Comparison of ENCODE assay signal across 20 mouse cellular contexts in genomic region chr6:143494886-143495285, GRCm38 (mm10).
DNase-seq lines count a peak whose midpoint lies in the region; ATAC-seq and TF ChIP-seq lines count a peak whose summit lies in the region.
"Had no signal": no experiment of that assay in that cellular context is flagged by ENCODE, and none has a peak within 500 bp of the region (broad histone marks: within the 10 kb centered on the region; RNA-seq: fewer than 3 reads in every experiment).

No protein-coding gene starts in this region.

- no peak for TF ChIP-seq CTCF in liver, postnatal 0 days (IDR thresholded peaks at IDR 0.05; ENCODE audit: low read depth)
- no peak for TF ChIP-seq CTCF in C2C12 (IDR thresholded peaks at IDR 0.05; ENCODE audit: control insufficient read depth, insufficient read depth, insufficient read length)
- no peak for TF ChIP-seq CTCF in hindbrain, postnatal 0 days (IDR thresholded peaks at IDR 0.05; ENCODE audit: low read depth)

- H3K4me1 ChIP-seq in kidney, embryonic 15.5 days: peaks cover 5% of the 10 kb centered on the region; the same call in 1 of the 2 replicates
- no peaks in the 10 kb centered on the region for H3K4me1 ChIP-seq in liver, postnatal 0 days (ENCODE audit: insufficient read depth)
- H3K4me1 ChIP-seq in liver, embryonic 12.5 days: no peaks in the 10 kb centered on the region
- H3K4me1 ChIP-seq in hindbrain, postnatal 0 days (ENCODE audit: insufficient read depth, low read length): no peaks in the 10 kb centered on the region

- no peak for DNase-seq in kidney, postnatal 14 days
- DNase-seq in liver, postnatal 0 days: no peak
- DNase-seq in adrenal gland, postnatal 14 days: no peak
- DNase-seq in hindbrain, postnatal 0 days (ENCODE audit: low spot score): no peak
- DNase-seq: adrenal gland, postnatal 10 days; B cell, adult 2 months; cerebellum, adult 11-12 months; cerebellum, adult 9-11 months; cerebellum, postnatal 36 days; forebrain, postnatal 0 days; gastrocnemius, postnatal 14 days; heart, postnatal 4 days had no signal

- H3K27me3 ChIP-seq in kidney, embryonic 15.5 days: no peaks in the 10 kb centered on the region
- no peaks in the 10 kb centered on the region for H3K27me3 ChIP-seq in liver, postnatal 0 days (ENCODE audit: insufficient read depth, low read length)
- no peaks in the 10 kb centered on the region for H3K27me3 ChIP-seq in liver, embryonic 12.5 days (replicated peaks)
- no peaks in the 10 kb centered on the region for H3K27me3 ChIP-seq in C2C12 (ENCODE audit: control insufficient read depth, insufficient read depth, insufficient read length)
- no peaks in the 10 kb centered on the region for H3K27me3 ChIP-seq in hindbrain, postnatal 0 days (ENCODE audit: insufficient read depth, low read length)
- H3K27me3 ChIP-seq: forebrain, embryonic 13.5 days; heart, embryonic 13.5 days; hindbrain, embryonic 12.5 days had no signal

- H3K9ac ChIP-seq in kidney, embryonic 15.5 days: no peak overlapping the region
- H3K9ac ChIP-seq in liver, postnatal 0 days (replicated peaks): no peak overlapping the region
- H3K9ac ChIP-seq in liver, embryonic 12.5 days: no peak overlapping the region
- no peak overlapping the region for H3K9ac ChIP-seq in hindbrain, postnatal 0 days (replicated peaks; ENCODE audit: low read length)
- H3K9ac ChIP-seq: forebrain, embryonic 13.5 days; forebrain, postnatal 0 days; heart, embryonic 13.5 days; hindbrain, embryonic 12.5 days had no signal

- H3K9me3 ChIP-seq in kidney, embryonic 15.5 days (replicated peaks): no peaks in the 10 kb centered on the region
- H3K9me3 ChIP-seq in liver, postnatal 0 days (ENCODE audit: low read length): no peaks in the 10 kb centered on the region
- peaks cover 32% of the 10 kb centered on the region for H3K9me3 ChIP-seq in liver, embryonic 12.5 days (replicated peaks)
- H3K9me3 ChIP-seq in hindbrain, postnatal 0 days (ENCODE audit: low read length): no peaks in the 10 kb centered on the region
- H3K9me3 ChIP-seq: forebrain, embryonic 13.5 days had no signal

- H3K27ac ChIP-seq in kidney, embryonic 15.5 days: no peak overlapping the region
- no peak overlapping the region for H3K27ac ChIP-seq in liver, postnatal 0 days (ENCODE audit: low read depth)
- no peak overlapping the region for H3K27ac ChIP-seq in liver, embryonic 12.5 days
- no peak overlapping the region for H3K27ac ChIP-seq in hindbrain, postnatal 0 days
- H3K27ac ChIP-seq: forebrain, embryonic 13.5 days; heart, embryonic 13.5 days; hindbrain, embryonic 12.5 days had no signal

- H3K4me2 ChIP-seq in kidney, embryonic 15.5 days: no peak overlapping the region
- no peak overlapping the region for H3K4me2 ChIP-seq in liver, postnatal 0 days (ENCODE audit: low read depth, low read length)
- H3K4me2 ChIP-seq in liver, embryonic 12.5 days: no peak overlapping the region
- no peak overlapping the region for H3K4me2 ChIP-seq in hindbrain, postnatal 0 days (ENCODE audit: low read depth, low read length)
- H3K4me2 ChIP-seq: forebrain, embryonic 13.5 days; heart, embryonic 13.5 days; hindbrain, embryonic 12.5 days had no signal

- no peaks in the 10 kb centered on the region for H3K79me2 ChIP-seq in C2C12 (ENCODE audit: control insufficient read depth, insufficient read depth)

- no peak overlapping the region for H3ac ChIP-seq in C2C12 (ENCODE audit: control insufficient read depth, insufficient read length, low read depth)

- 39% methylated on average over 7 of the region's 7 CpGs for WGBS in kidney, embryonic 15.5 days
- WGBS in liver, postnatal 0 days (ENCODE audit: insufficient replicate concordance): 45% methylated on average over 7 of the region's 7 CpGs
- WGBS in liver, embryonic 12.5 days (ENCODE audit: insufficient replicate concordance): 54% methylated on average over 7 of the region's 7 CpGs
- WGBS in hindbrain, postnatal 0 days: 68% methylated on average over 7 of the region's 7 CpGs

- no peak overlapping the region for H3K4me3 ChIP-seq in kidney, embryonic 15.5 days (replicated peaks)
- no peak overlapping the region for H3K4me3 ChIP-seq in liver, postnatal 0 days (ENCODE audit: low read depth, low read length)
- H3K4me3 ChIP-seq in liver, embryonic 12.5 days: no peak overlapping the region
- H3K4me3 ChIP-seq in C2C12 (ENCODE audit: insufficient read depth, poor library complexity, severe bottlenecking): no peak overlapping the region
- no peak overlapping the region for H3K4me3 ChIP-seq in hindbrain, postnatal 0 days (ENCODE audit: low read length)
- H3K4me3 ChIP-seq: forebrain, embryonic 13.5 days; heart, embryonic 13.5 days; hindbrain, embryonic 12.5 days had no signal

- H3K79me3 ChIP-seq in C2C12 (ENCODE audit: low read depth): no peaks in the 10 kb centered on the region

- no peaks in the 10 kb centered on the region for H3K36me3 ChIP-seq in kidney, embryonic 15.5 days
- H3K36me3 ChIP-seq in liver, postnatal 0 days (replicated peaks; ENCODE audit: insufficient read depth, low read length): no peaks in the 10 kb centered on the region
- no peaks in the 10 kb centered on the region for H3K36me3 ChIP-seq in liver, embryonic 12.5 days
- no peaks in the 10 kb centered on the region for H3K36me3 ChIP-seq in C2C12 (ENCODE audit: control insufficient read depth, insufficient read depth)
- no peaks in the 10 kb centered on the region for H3K36me3 ChIP-seq in hindbrain, postnatal 0 days (ENCODE audit: insufficient read depth, low read length)
- H3K36me3 ChIP-seq: heart, embryonic 13.5 days; hindbrain, embryonic 12.5 days had no signal

- ATAC-seq in kidney, embryonic 15.5 days (replicated peaks; ENCODE audit: low FRiP score): peak; percentile 67
- ATAC-seq in liver, postnatal 0 days: 0 out of 2 replicates have a peak, but pooled peaks have one; percentile 38
- ATAC-seq in liver, embryonic 12.5 days: no peak
- ATAC-seq in granulocyte monocyte progenitor cell, adult 5-6 weeks (replicated peaks; ENCODE audit: poor library complexity, severe bottlenecking): 0 out of 2 replicates have a peak, but pooled peaks have one; percentile 22
- no peak for ATAC-seq in hindbrain, postnatal 0 days
- ATAC-seq: forebrain, embryonic 13.5 days; hindbrain, embryonic 16.5 days had no signal

- TF ChIP-seq EP300 in liver, postnatal 0 days (IDR thresholded peaks at IDR 0.05; ENCODE audit: low read depth): no peak

TF ChIP-seq in C2C12, 6 proteins besides CTCF, POLR2A, EP300 and RAD21:
- TF ChIP-seq MAX (IDR thresholded peaks at IDR 0.05) (no peak), MYOG (IDR thresholded peaks at IDR 0.05; ENCODE audit: control insufficient read depth, extremely low read depth, insufficient read length) (no peak), USF1 (IDR thresholded peaks at IDR 0.05; ENCODE audit: low read depth) (peak; percentile 37)

Comparison
In these comparisons a context has a peak if more than half of its experiments do, and no peak if none do; other contexts are left out.
1. ATAC-seq: peak in kidney, embryonic 15.5 days (single experiment), liver, postnatal 0 days (single experiment) and granulocyte monocyte progenitor cell, adult 5-6 weeks (single experiment); none in liver, embryonic 12.5 days (single experiment) and hindbrain, postnatal 0 days (single experiment).